Mouse (Mus musculus) lung, embryonic 14.5 days (tissue): ENCODE results near the gene Hist1h2ac. TPM values are rescaled to one million over a fixed set of nuclear protein-coding genes. Genes with fewer than 3 reads are reported as not detected.

Experiments used
- ATAC-seq: fragments of 200-750 bp; cut with Nextera tagmentation; 2 replicates; pipeline ENCODE4 v1.8.0; 2017; ENCODE audit warnings: mild to moderate bottlenecking, moderate TSS enrichment, moderate library complexity; ENCODE audit not compliant: insufficient read depth
- DNase-seq: peaks from one replicate; pipeline ENCODE4 v3.0.0-alpha.2; 2015
- H3K27ac ChIP-seq: fragments of 300-500 bp; sonication (generic); 2 replicates; pipeline ENCODE4 v1.5.1; 2014; ENCODE audit warnings: low read depth, mild to moderate bottlenecking, moderate library complexity
- H3K27me3 ChIP-seq: fragments of 300-500 bp; sonication (generic); 2 replicates; pipeline ENCODE4 v1.6.1; 2014; ENCODE audit warnings: low read length, control low read depth; ENCODE audit not compliant: insufficient read depth
- H3K36me3 ChIP-seq: fragments of 300-500 bp; sonication (generic); 2 replicates; pipeline ENCODE4 v1.6.1; 2014; ENCODE audit warnings: control low read depth; ENCODE audit not compliant: insufficient read depth
- H3K4me1 ChIP-seq: fragments of 300-500 bp; sonication (generic); 2 replicates; pipeline ENCODE4 v1.6.1; 2014; ENCODE audit warnings: antibody characterized with exemption, control low read depth; ENCODE audit not compliant: insufficient read depth
- H3K4me2 ChIP-seq: fragments of 300-500 bp; sonication (generic); 2 replicates; pipeline ENCODE4 v1.6.1; 2014; ENCODE audit warnings: mild to moderate bottlenecking
- H3K4me3 ChIP-seq: fragments of 300-500 bp; sonication (generic); 2 replicates; pipeline ENCODE4 v1.5.1; 2014; ENCODE audit warnings: low read depth, low read length
- H3K9ac ChIP-seq: fragments of 300-500 bp; sonication (generic); 2 replicates; pipeline ENCODE4 v1.6.1; 2014
- H3K9me3 ChIP-seq: fragments of 300-500 bp; sonication (generic); 2 replicates; pipeline ENCODE4 v1.6.1; 2016; ENCODE audit warnings: low read depth, low read length, control low read depth
- CTCF ChIP-seq: IDR thresholded peaks from 2 replicates; pipeline ENCODE4 v1.5.1; 2016; ENCODE audit warnings: antibody characterized with exemption, low read depth
- WGBS: fragments of 180-500 bp; shearing (Covaris S2); extraction: QIAGEN DNeasy Blood & Tissue Kit; methylation state at CpG from one replicate; pipeline ENCODE4 v1.1.7; 2014; 5-methylcytosine and 5-hydroxymethylcytosine counted together
- polyA plus RNA-seq: library from polyadenylated mRNA; unstranded; fragments of >200 nt; fragmentation: Nextera tagmentation; extraction: Ambion mirVana; gene quantifications from 2 replicates; pipeline ENCODE4 v1.2.1, GENCODE M21; 2014

The Hist1h2ac gene
- polyA plus RNA-seq, 1 experiment from 2014 or later = 1.5 TPM

DNA sequence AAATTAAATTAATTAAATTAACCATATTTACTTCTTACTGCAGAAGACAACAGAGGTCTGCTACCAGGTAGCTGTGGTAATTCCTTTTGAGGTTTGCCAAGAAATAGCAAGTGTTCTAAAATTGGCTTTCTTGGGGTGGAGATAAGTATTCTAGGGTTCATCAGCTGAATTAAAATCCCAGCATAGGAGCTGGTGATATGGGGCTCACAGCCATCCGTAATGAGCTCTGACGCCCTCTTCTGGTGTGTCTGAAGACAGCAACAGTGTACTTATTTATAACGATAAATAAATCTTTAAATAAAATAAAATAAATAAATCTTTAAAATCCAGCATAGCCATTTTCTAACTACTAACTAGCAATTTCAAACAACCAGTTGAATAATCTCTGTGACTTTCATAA is 16.0 kb upstream of the Hist1h2ac start:
- no peak for ATAC-seq
- 59% methylated on average over 3 of the region's 3 CpGs for WGBS
- peaks cover 4% of the 10 kb centered on the region; the same call in 1 of the 2 replicates for H3K4me1 ChIP-seq
- H3K9ac ChIP-seq = no peak overlapping the region
- H3K4me2 ChIP-seq = no peak overlapping the region
- TF ChIP-seq CTCF = no peak; the same call in 1 of the 2 replicates
- H3K27ac ChIP-seq = no peak overlapping the region
- no peaks in the 10 kb centered on the region for H3K36me3 ChIP-seq
- no peak overlapping the region for H3K4me3 ChIP-seq
- no peaks in the 10 kb centered on the region for H3K9me3 ChIP-seq
- no peak for DNase-seq
- H3K27me3 ChIP-seq = no peaks in the 10 kb centered on the region

DNA sequence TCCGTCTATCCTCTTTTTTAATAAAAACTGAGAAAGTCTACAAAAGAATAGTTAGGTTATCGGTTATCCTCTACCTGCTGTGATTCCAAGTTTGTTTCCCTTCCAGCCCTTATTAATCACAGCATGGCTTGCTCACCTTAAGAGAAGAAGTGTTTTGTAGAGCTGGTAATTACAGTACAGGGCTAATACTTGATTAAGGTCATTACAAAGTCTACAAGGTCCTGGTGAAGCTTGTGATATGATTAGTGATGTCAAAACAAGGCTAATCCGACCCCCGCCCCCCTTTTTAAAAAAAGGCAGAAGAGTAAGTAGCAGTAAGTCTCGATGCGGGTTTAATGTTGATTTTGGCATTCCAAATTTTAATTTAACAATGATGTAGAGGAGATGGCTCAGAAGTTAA is 15.2 kb upstream of the Hist1h2ac start:
- no peaks in the 10 kb centered on the region for H3K27me3 ChIP-seq
- DNase-seq (no peak), ATAC-seq (no peak)
- H3K4me3 ChIP-seq = no peak overlapping the region
- TF ChIP-seq CTCF = no peak
- H3K36me3 ChIP-seq = no peaks in the 10 kb centered on the region
- H3K27ac ChIP-seq = peak overlapping the region; percentile 97
- no peaks in the 10 kb centered on the region for H3K9me3 ChIP-seq
- H3K4me2 ChIP-seq = peak overlapping the region; percentile 49
- peaks cover 4% of the 10 kb centered on the region; the same call in 1 of the 2 replicates for H3K4me1 ChIP-seq
- WGBS = 53% methylated on average over 6 of the region's 6 CpGs
- no peak overlapping the region for H3K9ac ChIP-seq

DNA sequence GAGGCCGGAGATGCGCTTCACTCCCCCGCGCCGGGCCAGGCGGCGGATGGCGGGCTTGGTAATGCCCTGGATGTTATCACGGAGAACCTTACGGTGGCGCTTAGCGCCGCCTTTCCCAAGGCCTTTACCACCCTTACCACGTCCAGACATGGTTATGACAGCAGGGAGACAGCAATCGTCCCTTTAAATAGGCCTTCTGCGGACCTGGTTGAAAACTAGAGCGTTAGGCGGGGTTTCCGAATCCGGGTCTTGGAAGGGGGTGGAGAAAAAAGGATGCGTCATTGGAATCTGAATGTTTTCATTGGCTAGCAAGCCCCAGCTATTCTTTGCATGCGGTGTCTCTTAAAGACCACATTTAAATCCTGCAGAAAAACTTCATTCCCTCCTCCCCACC is 14.5 kb upstream of the Hist1h2ac start, which contains the start of gene Hist1h4c:
Gene Hist1h4c, minus strand, starts transcription at position 155 of the 394 bp plus-strand sequence.
- Histone ChIP-seq H3K4me2 (peak within 1 kb of the TSS; percentile 74), H3K27me3 (no peaks in the 10 kb centered on the region), H3K4me3 (peak within 1 kb of the TSS; percentile 48), H3K4me1 (peaks cover 4% of the 10 kb centered on the region; the same call in 1 of the 2 replicates), H3K9me3 (no peaks in the 10 kb centered on the region), H3K9ac (peak within 1 kb of the TSS; percentile 69), H3K27ac (peak within 1 kb of the TSS; percentile 97), H3K36me3 (no peaks in the 10 kb centered on the region)
- under 1% methylated on average over 22 of the region's 22 CpGs for WGBS
- TF ChIP-seq CTCF = peak; percentile 33
- peak; percentile 100 for DNase-seq
- peak; percentile 97 for ATAC-seq

DNA sequence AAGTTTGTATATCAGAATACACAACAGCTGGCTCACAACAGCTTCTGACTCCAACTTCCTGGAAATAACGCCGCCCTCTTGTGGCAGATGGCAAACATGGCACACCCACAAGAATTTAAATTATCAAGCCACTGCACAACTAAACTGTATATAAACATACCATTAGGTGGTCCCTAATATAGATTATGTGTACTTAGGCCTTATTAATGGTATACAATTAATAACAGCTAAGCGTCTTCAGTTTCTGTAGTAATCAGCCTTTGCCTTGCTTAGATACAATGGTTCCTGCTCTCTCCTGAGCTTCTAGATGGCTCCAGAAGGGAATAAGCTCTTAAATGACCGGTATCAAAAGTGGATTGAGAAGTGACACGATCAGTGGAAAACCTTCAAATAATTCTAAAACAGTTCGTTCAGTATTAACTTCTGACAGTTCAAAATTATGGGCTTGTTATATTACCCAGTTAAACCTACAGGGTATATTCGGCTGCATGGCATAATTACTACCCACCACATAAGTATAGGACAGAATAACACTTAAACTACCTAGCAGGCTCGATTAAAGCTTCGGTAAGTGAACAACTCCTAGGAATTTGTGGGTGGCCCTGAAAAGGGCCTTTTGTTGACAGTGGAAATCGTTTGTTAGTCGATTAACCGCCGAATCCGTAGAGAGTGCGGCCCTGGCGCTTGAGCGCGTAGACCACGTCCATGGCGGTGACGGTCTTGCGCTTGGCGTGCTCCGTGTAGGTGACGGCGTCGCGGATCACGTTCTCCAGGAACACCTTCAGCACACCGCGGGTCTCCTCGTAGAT is 13.9 kb upstream of the Hist1h2ac start:
- H3K4me3 ChIP-seq = peak overlapping the region; percentile 48
- peak; percentile 77 for TF ChIP-seq CTCF
- H3K27ac ChIP-seq = peak overlapping the region; percentile 97
- peaks cover 4% of the 10 kb centered on the region; the same call in 1 of the 2 replicates for H3K4me1 ChIP-seq
- H3K27me3 ChIP-seq = no peaks in the 10 kb centered on the region
- WGBS = under 1% methylated on average over 22 of the region's 32 CpGs
- peak overlapping the region; percentile 69 for H3K9ac ChIP-seq
- H3K9me3 ChIP-seq = no peaks in the 10 kb centered on the region
- peak overlapping the region; percentile 74 for H3K4me2 ChIP-seq
- peak; percentile 77 for ATAC-seq
- no peaks in the 10 kb centered on the region for H3K36me3 ChIP-seq
- peak; percentile 93 for DNase-seq

DNA sequence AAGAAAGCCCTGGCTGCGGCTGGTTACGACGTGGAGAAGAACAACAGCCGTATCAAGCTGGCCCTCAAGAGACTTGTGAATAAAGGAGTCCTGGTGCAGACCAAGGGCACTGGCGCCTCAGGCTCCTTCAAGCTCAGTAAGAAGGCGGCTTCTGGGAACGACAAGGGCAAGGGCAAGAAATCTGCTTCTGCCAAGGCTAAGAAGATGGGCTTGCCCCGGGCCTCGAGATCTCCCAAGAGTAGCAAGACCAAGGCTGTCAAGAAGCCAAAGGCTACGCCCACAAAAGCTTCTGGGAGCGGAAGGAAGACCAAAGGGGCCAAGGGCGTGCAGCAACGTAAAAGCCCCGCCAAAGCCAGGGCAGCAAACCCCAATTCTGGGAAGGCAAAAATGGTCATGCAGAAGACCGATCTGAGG is 12.3 kb upstream of the Hist1h2ac start:
- Histone ChIP-seq H3K4me3 (no peak overlapping the region), H3K36me3 (0 out of 2 replicates have a peak, but pooled peaks cover under 1% of the 10 kb centered on the region), H3K9me3 (no peaks in the 10 kb centered on the region), H3K27me3 (no peaks in the 10 kb centered on the region), H3K4me2 (peak overlapping the region; percentile 28), H3K4me1 (peaks cover 4% of the 10 kb centered on the region; the same call in 1 of the 2 replicates), H3K27ac (peak overlapping the region; percentile 73), H3K9ac (no peak overlapping the region)
- DNase-seq (no peak), ATAC-seq (no peak)
- WGBS = 53% methylated on average over 15 of the region's 15 CpGs
- TF ChIP-seq CTCF = no peak

DNA sequence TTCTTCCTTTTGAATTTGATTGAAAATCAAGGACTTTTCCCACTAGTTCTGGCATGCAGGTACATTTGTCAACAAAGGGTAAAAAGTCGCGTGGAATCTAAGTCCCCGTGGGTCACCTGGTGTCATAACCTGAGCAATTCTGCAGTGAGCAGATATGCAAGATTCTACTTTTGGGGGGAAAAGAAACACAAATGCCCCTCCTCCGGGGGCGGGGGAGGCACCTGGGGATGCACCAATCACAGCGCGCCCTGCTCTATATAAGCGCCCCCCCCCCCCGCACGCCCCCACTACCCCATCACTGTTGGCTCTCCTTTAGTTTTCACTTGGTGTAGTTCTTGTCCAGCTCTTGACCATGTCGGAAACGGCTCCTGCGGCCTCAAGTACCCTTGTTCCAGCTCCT is 11.8 kb upstream of the Hist1h2ac start, which contains the start of gene Hist1h1t:
Gene Hist1h1t, plus strand, starts transcription at position 301 of the 400 bp plus-strand sequence.
- TF ChIP-seq CTCF = no peak
- Histone ChIP-seq H3K4me2 (peak within 1 kb of the TSS; percentile 28), H3K9ac (no peak within 1 kb of the TSS), H3K4me1 (peaks cover 4% of the 10 kb centered on the region; the same call in 1 of the 2 replicates), H3K27me3 (no peaks in the 10 kb centered on the region), H3K27ac (peak within 1 kb of the TSS; percentile 73), H3K9me3 (no peaks in the 10 kb centered on the region), H3K4me3 (no peak within 1 kb of the TSS), H3K36me3 (0 out of 2 replicates have a peak, but pooled peaks cover 4% of the 10 kb centered on the region)
- no peak for DNase-seq
- ATAC-seq = no peak
- WGBS = 47% methylated on average over 13 of the region's 13 CpGs

DNA sequence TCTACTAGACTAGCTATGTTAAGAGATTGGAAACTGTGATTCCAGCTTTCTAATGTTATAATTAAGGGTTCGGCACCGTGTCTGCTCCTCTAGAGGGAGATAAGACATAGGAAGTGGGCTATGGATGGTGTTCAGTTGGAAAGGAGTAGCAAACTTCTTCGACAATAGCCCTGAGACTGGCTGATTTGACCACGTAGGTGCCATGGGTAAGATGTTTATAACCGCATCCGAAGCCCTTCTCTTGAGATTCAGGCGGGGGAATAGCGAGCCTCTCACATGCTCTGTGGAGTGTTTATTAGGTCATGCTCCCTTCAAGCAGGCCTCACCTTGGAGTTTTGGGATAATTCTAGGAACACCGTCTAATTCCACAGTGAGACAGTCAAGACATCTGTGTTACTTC is 11.2 kb upstream of the Hist1h2ac start:
- ATAC-seq = no peak
- TF ChIP-seq CTCF = no peak

More for the DNA sequence above, 11.2 kb upstream of the Hist1h2ac start:
- 0 out of 2 replicates have a peak, but pooled peaks cover 4% of the 10 kb centered on the region for H3K36me3 ChIP-seq
- H3K4me2 ChIP-seq = no peak overlapping the region
- H3K4me1 ChIP-seq = peaks cover 4% of the 10 kb centered on the region; the same call in 1 of the 2 replicates
- 90% methylated on average over 9 of the region's 9 CpGs for WGBS
- no peak overlapping the region for H3K4me3 ChIP-seq
- DNase-seq = no peak
- no peaks in the 10 kb centered on the region for H3K9me3 ChIP-seq
- no peak overlapping the region for H3K9ac ChIP-seq
- H3K27ac ChIP-seq = no peak overlapping the region
- no peaks in the 10 kb centered on the region for H3K27me3 ChIP-seq
